Mouse (Mus musculus) E14TG2a.4 (cell line): Measurements from ENCODE around the gene Orm3.
A peak's percentile ranks its signal among the peaks of the same experiment; 100 is the strongest.
"Not testable (repeated sequence)": the region's sequence is repeated elsewhere in the genome, so short reads cannot be mapped to it uniquely, and the experiment has no call there.

Experiments used
- H3K27me3 ChIP-seq: 2 replicates; pipeline ENCODE4 v1.6.1; 2014; ENCODE audit warnings: low read length, control low read depth; ENCODE audit not compliant: insufficient read depth
- H3K36me3 ChIP-seq: 2 replicates; pipeline ENCODE4 v1.6.1; 2014; ENCODE audit warnings: low read length, control low read depth; ENCODE audit not compliant: insufficient read depth
- H3K4me1 ChIP-seq: replicated peaks from 2 replicates; pipeline ENCODE4 v1.6.1; 2014; ENCODE audit warnings: low read depth, low read length, control low read depth
- H3K4me3 ChIP-seq: replicated peaks from 2 replicates; pipeline ENCODE4 v1.5.1; 2014; ENCODE audit warnings: mild to moderate bottlenecking, low read length
- H3K9me3 ChIP-seq: 2 replicates; pipeline ENCODE4 v1.6.1; 2014; ENCODE audit warnings: low read length, control low read depth
- CTCF ChIP-seq: conservative IDR thresholded peaks from 2 replicates; pipeline ENCODE4 v1.5.1; 2014; ENCODE audit warnings: low read length
- NANOG ChIP-seq: IDR thresholded peaks from 2 replicates; pipeline ENCODE4 v1.6.1; 2014; ENCODE audit warnings: borderline replicate concordance, low read length, mixed read lengths
- POU5F1 ChIP-seq: IDR thresholded peaks from 2 replicates; pipeline ENCODE4 v1.6.1; 2014; ENCODE audit warnings: low read length, borderline replicate concordance

The Orm3 gene

DNA sequence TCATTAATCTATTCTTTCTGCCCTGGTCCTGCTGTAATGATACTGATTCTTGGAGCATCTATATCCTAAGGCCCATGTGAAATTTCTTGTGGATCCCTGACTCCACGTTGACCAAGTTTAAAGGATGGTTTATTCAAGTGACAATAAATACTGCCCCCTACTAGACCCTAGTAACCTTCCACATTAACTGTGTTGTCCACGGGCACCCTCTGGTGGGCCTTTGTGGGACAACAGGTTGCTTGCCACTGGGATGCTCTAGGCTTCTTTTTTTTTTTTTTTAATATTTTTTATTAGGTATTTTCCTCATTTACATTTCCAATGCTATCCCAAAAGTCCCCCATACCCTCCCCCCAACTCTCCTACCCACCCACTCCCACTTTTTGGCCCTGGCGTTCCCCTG lies 36.4 kb upstream of the Orm3 start:
- TF ChIP-seq CTCF = peak; percentile 52
- H3K4me1 ChIP-seq, H3K9me3 ChIP-seq, H3K4me3 ChIP-seq, H3K36me3 ChIP-seq: not testable (repeated sequence)
- peaks cover 21% of the 10 kb centered on the region; the same call in 1 of the 2 replicates for H3K27me3 ChIP-seq

DNA sequence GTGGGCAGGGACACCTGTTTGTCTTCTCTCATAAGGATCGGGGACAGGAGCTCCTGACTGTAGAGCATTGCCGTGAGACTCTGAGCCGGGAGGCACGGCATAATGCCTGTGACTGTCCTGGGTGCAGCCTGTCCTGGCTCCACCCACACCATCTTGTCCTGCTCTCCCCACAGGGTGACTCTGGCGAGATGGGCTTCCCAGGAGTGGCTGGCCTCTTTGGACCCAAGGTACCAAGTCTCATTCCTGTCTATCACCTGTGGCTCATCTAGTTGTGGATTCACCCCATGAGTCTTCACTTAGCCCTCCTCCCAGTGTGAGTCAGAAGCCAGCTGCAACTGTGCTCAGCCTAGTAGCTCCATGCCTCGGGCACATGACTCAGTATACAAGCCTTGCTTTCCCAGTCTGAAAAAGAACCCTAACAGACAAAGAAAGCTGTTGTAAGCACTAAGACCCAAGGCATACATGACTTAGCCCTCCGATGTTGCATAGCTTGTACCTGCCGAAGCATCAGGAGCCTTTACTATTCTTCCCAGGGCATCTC lies 32.6 kb upstream of the Orm3 start:
- Histone ChIP-seq H3K36me3 (no peaks in the 10 kb centered on the region), H3K9me3 (no peaks in the 10 kb centered on the region), H3K4me3 (no peak overlapping the region), H3K27me3 (no peaks in the 10 kb centered on the region), H3K4me1 (no peaks in the 10 kb centered on the region)
- TF ChIP-seq POU5F1 (no peak), NANOG (no peak), CTCF (no peak)

DNA sequence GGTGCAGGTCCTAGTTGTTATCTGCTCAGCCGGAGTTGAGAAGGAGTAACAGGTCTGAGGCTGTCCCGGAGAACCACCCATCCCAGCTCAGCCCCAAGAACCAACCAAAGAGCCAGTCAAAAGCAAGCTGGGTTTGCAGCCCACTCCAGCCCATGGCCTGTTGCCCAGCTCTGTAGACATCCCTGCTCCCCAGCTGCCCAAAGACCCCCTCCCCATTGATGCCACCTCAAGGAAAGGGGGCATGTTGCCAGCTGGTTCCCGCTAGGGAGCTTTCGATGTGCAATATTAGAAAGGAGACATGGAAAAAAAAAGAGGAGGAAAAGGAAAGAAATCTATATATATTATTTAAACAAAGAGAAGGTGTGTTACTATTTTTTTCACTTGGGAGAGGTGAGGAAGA lies 22.6 kb upstream of the Orm3 start:
- TF ChIP-seq NANOG = no peak
- no peak for TF ChIP-seq CTCF
- no peak for TF ChIP-seq POU5F1
- H3K4me3 ChIP-seq = no peak overlapping the region
- peaks cover 6% of the 10 kb centered on the region for H3K27me3 ChIP-seq
- no peaks in the 10 kb centered on the region for H3K36me3 ChIP-seq
- H3K9me3 ChIP-seq = peaks cover 9% of the 10 kb centered on the region
- H3K4me1 ChIP-seq = no peaks in the 10 kb centered on the region

DNA sequence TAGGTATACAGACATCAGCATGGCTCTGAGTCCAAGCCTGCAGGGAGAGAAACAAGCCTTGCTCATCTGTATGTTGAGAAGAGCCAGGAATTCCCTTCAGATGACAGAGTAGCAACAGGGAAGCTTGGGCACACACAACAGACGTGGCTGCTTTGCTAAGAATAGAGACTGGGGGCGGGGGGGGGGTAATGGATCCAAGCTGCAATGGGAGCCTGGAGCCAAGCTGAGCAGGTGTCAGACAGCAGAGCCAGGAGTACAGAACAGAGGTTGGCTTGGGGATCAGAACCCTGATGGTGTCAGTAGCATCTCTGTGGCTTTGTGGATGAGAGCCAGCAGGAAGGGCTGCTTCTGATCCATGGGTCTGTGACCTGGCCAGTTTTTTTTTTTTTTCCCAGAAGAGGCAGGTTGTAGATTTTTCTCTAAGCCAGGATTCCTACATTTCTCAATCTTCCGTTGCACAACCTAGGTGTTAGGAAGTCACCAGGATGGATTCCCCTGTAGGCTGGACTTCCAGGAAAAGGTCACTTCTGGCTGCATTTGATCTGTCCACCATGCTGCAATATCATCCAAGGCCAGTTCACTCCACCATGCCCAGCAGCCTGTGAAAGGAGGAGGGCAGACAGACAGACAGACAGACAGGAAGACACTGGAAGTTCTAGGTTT lies 17.4 kb upstream of the Orm3 start:
- Histone ChIP-seq H3K36me3 (no peaks in the 10 kb centered on the region), H3K27me3 (no peaks in the 10 kb centered on the region), H3K9me3 (peaks cover 13% of the 10 kb centered on the region), H3K4me3 (no peak overlapping the region), H3K4me1 (no peaks in the 10 kb centered on the region; the same call in 1 of the 2 replicates)
- TF ChIP-seq CTCF = no peak
- no peak for TF ChIP-seq NANOG
- TF ChIP-seq POU5F1 = no peak

DNA sequence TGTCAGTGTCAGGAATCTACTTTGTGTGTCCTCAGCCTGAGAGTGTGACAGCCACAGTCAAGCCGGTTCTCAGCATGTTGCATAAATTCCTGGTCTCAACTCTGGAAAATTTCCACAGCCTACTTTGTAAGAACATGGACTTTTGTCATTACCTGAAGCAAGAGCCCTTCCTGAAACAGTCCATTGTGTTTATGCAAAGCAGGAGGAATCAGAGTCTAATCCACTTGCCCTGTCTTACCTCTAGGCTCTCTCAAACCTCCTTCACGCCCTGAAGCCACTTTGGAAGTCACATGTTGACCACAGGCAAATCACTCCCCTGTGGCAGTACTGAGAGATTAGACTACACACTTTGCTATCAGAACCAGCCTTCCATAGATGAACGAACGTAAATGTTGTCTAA lies 13.5 kb upstream of the Orm3 start:
- Histone ChIP-seq H3K4me3 (no peak overlapping the region), H3K27me3 (no peaks in the 10 kb centered on the region)

DNA sequence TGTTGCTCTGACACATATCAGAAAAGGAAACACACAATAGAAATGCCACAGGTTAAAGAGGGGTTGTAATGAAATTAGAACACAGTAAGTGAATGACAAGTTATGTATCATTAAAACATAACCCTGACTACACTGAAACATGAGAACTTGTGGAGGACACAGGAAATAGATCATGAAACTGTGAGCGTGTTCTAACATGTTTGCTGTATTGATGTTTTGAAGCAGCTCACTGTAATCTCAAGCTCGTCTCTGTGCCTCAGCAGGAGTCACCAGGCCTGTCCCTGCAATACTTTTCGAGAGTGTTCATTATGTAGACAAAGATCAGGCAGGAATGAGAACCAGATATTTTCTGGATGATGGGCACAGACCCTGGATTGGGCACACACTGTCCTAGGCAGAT lies 12.4 kb upstream of the Orm3 start:
- TF ChIP-seq NANOG (no peak), POU5F1 (no peak), CTCF (no peak)
- H3K9me3 ChIP-seq = peaks cover 2% of the 10 kb centered on the region

More for the DNA sequence above, 13.5 kb upstream of the Orm3 start:
- Histone ChIP-seq H3K4me1 (peaks cover 4% of the 10 kb centered on the region; the same call in 1 of the 2 replicates), H3K36me3 (no peaks in the 10 kb centered on the region), H3K9me3 (peaks cover 13% of the 10 kb centered on the region)
- TF ChIP-seq NANOG (no peak), POU5F1 (no peak), CTCF (no peak)

DNA sequence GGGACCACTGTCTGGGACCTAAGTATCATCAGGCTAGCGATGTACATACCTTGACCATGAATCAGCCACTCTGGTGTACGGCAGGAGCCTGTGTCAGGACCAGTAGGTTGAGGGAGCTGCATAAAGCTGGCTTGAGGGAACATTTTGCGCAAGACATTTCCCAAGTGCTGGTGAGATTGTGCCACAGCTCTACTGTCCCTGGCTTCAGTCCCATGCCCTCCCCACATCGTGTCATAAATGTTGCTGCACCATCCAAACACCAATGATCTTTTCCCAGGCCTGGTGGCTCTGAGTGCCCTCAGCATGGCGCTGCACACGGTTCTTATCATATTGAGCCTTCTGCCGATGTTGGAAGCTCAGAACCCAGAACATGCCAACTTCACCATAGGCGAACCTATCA lies 11.7 kb upstream of the Orm3 start, which contains the start of gene Orm1:
Gene Orm1 (plus strand): TSS at position 266 of the 400 bp plus-strand sequence.
- TF ChIP-seq POU5F1 (no peak), NANOG (no peak), CTCF (no peak)
- Histone ChIP-seq H3K36me3 (no peaks in the 10 kb centered on the region), H3K4me1 (peaks cover 4% of the 10 kb centered on the region; the same call in 1 of the 2 replicates), H3K9me3 (no peaks in the 10 kb centered on the region), H3K4me3 (no peak within 1 kb of the TSS), H3K27me3 (no peaks in the 10 kb centered on the region)

More for the DNA sequence above, 12.4 kb upstream of the Orm3 start:
- Histone ChIP-seq H3K4me3 (no peak overlapping the region), H3K27me3 (no peaks in the 10 kb centered on the region), H3K36me3 (no peaks in the 10 kb centered on the region), H3K4me1 (peaks cover 4% of the 10 kb centered on the region; the same call in 1 of the 2 replicates)

DNA sequence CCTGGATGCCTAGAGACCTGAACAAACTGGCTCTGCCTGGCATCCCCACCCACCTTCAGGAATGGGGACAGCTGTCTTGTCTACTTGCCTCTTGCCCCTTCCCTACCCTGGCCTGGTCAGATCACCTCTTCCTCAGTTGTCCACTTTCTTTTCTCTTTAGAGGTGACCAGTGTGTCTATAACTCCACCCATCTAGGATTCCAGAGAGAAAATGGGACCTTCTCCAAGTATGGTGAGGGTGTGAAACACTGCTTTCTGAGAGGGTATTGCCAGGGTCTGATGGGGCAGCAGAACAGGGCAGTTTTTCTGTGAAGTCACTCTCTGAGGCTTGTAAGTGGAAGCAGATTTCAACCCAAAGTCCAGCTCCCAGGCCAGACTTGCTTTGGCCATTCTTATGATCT lies 10.7 kb upstream of the Orm3 start:
- Histone ChIP-seq H3K36me3 (no peaks in the 10 kb centered on the region), H3K27me3 (no peaks in the 10 kb centered on the region)
- no peak for TF ChIP-seq POU5F1
- no peak for TF ChIP-seq CTCF
- TF ChIP-seq NANOG = no peak

DNA sequence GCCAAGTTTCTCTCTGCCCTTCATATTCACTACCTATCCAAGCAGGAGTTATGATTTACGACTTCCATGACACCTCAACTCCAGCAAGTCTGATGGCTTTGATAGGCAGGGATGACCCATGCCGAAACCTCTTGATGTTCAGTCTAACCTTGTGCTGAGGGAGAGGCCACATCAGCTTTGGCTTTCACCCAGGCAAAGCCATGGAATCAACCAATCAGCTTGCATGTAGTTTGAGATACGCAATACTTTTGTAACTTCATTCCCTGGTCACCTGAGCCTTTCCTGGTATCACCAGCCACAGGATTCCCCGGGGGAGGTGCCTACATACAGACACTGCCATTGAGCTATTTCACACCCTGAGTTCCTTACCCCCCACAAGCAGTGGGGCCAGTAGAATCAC lies 9.3 kb upstream of the Orm3 start:
- TF ChIP-seq NANOG (no peak), CTCF (no peak), POU5F1 (no peak)
- H3K4me3 ChIP-seq = no peak overlapping the region
- peaks cover 4% of the 10 kb centered on the region; the same call in 1 of the 2 replicates for H3K4me1 ChIP-seq
- H3K9me3 ChIP-seq = no peaks in the 10 kb centered on the region
- H3K27me3 ChIP-seq = 0 out of 2 replicates have a peak, but pooled peaks cover 2% of the 10 kb centered on the region
- no peaks in the 10 kb centered on the region for H3K36me3 ChIP-seq

More for the DNA sequence above, 10.7 kb upstream of the Orm3 start:
- no peaks in the 10 kb centered on the region for H3K9me3 ChIP-seq
- H3K4me3 ChIP-seq = no peak overlapping the region
- peaks cover 4% of the 10 kb centered on the region; the same call in 1 of the 2 replicates for H3K4me1 ChIP-seq
